Mouse (Mus musculus) adrenal gland, postnatal 10 days (tissue): ENCODE results near the gene Ccne1. TPM values are rescaled to one million over a fixed set of nuclear protein-coding genes. Genes with fewer than 3 reads are reported as not detected.

Experiments used
- total RNA-seq, 2 experiments: library from RNA; stranded (reverse); gene quantifications; 2 replicates each; pipeline ENCODE4 v1.2.3; 2021

Gene Ccne1
- total RNA-seq, 2 experiments from 2014 or later: 10.0 to 10.8 TPM

Other genes starting within 250 kb of the Ccne1 start
- 10 to 100 TPM; 53.5 to 56.7 TPM for gene Uri1, start 84.0 kb downstream of the Ccne1 start, total RNA-seq
- gene 1600014C10Rik, start 75.7 kb upstream of the Ccne1 start, total RNA-seq: 10 to 100 TPM; 45.5 to 58.0 TPM
- 1 to 10 TPM; 4.2 to 6.1 TPM for gene Plekhf1, start 120.5 kb upstream of the Ccne1 start, total RNA-seq
- 10 to 100 TPM; 34.4 to 37.7 TPM for gene Pop4, start 163.9 kb upstream of the Ccne1 start, total RNA-seq